Mouse (Mus musculus) intestine, embryonic 14.5 days (tissue): ENCODE data around the gene Cebpa. TPM values are rescaled to one million over a fixed set of nuclear protein-coding genes. Genes with fewer than 3 reads are reported as not detected.

Source experiments
- ATAC-seq: fragments of 200-750 bp; cut with Nextera tagmentation; replicated peaks from 2 replicates; pipeline ENCODE4 v1.8.0; 2017; ENCODE audit warnings: low read depth, moderate number of reproducible peaks, moderate TSS enrichment, moderate library complexity; ENCODE audit not compliant: low FRiP score, low TSS enrichment
- DNase-seq: peaks from one replicate; pipeline ENCODE4 v3.0.0-alpha.2; 2018; ENCODE audit warnings: low spot score
- H3K27ac ChIP-seq: fragments of 300-500 bp; sonication (generic); 2 replicates; pipeline ENCODE4 v1.5.1; 2014; ENCODE audit warnings: low read depth, mild to moderate bottlenecking, control low read depth
- H3K27me3 ChIP-seq: fragments of 300-500 bp; sonication (generic); replicated peaks from 2 replicates; pipeline ENCODE4 v1.6.1; 2014; ENCODE audit warnings: low read length, control low read depth; ENCODE audit not compliant: control insufficient read depth, insufficient read depth
- H3K36me3 ChIP-seq: fragments of 300-500 bp; sonication (generic); 2 replicates; pipeline ENCODE4 v1.6.1; 2014; ENCODE audit warnings: low read length, control low read depth; ENCODE audit not compliant: control insufficient read depth, insufficient read depth
- H3K4me1 ChIP-seq: fragments of 300-500 bp; sonication (generic); replicated peaks from 2 replicates; pipeline ENCODE4 v1.6.1; 2014; ENCODE audit warnings: low read length, control low read depth, mixed read lengths; ENCODE audit not compliant: control insufficient read depth, insufficient read depth
- H3K4me2 ChIP-seq: fragments of 300-500 bp; sonication (generic); 2 replicates; pipeline ENCODE4 v1.6.1; 2014; ENCODE audit warnings: low read length
- H3K4me3 ChIP-seq: fragments of 300-500 bp; sonication (generic); 2 replicates; pipeline ENCODE4 v1.5.1; 2014; ENCODE audit warnings: low read depth, low read length, control low read depth, mixed read lengths
- H3K9ac ChIP-seq: fragments of 300-500 bp; sonication (generic); 2 replicates; pipeline ENCODE4 v1.6.1; 2014; ENCODE audit warnings: mild to moderate bottlenecking, low read length
- H3K9me3 ChIP-seq: fragments of 300-500 bp; sonication (generic); 2 replicates; pipeline ENCODE4 v1.6.1; 2016; ENCODE audit warnings: low read length, control low read depth; ENCODE audit not compliant: control insufficient read depth
- WGBS: fragments of 180-500 bp; shearing (Covaris S2); extraction: QIAGEN DNeasy Blood & Tissue Kit; methylation state at CpG from one replicate; pipeline ENCODE4 v1.1.7; 2014; 5-methylcytosine and 5-hydroxymethylcytosine counted together
- polyA plus RNA-seq: library from polyadenylated mRNA; unstranded; fragments of >200 nt; fragmentation: Nextera tagmentation; extraction: Ambion mirVana; gene quantifications from 2 replicates; pipeline ENCODE4 v1.2.1, GENCODE M21; 2014

The Cebpa gene
- polyA plus RNA-seq, 1 experiment from 2014 or later = 8.3 TPM

DNA sequence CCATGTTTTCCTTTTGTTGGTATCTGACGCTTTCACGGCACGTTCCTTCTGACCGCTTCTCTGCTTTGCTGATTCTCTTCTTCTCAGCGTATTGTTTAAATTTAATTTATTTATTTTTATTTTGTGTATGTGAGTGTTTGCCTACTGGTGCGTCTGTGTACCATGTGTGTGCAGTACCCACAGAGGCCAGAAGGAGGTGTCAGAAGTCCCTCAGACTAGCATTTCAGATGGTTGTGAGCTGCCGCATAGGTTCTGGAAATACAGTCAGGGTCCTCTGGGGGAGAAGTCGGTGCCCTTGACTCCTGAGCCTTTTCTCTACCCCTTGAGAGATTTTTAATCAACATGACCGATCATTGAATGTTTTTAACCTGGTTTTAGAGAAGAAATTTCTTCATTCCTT lies 12.5 kb downstream of the Cebpa start:
- H3K9me3 ChIP-seq = no peaks in the 10 kb centered on the region

DNA sequence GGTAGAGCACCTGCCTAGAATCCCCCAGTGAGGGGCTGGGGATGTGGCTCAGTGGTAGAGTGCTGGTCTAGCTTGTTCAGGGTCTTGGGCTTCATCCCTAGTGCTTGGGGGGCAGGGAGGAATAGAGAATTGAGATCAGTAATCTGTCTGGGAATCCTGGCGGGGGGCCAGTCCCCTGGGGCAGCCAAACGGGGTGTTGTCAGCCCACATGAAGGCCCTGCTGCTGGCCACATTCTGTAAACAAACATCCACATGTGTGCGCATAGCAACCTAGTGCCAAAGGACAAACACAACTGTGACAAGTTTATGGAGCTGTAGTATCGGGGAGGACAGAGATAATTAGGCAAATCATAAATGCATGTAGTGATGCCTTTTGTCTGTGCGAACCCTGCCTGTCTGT lies 15.5 kb downstream of the Cebpa start:
- H3K4me1 ChIP-seq = no peaks in the 10 kb centered on the region
- no peak overlapping the region for H3K4me2 ChIP-seq
- WGBS = 27% methylated on average over 5 of the region's 5 CpGs
- no peak overlapping the region for H3K4me3 ChIP-seq
- no peaks in the 10 kb centered on the region for H3K27me3 ChIP-seq
- H3K36me3 ChIP-seq = no peaks in the 10 kb centered on the region
- no peak for DNase-seq
- H3K27ac ChIP-seq = no peak overlapping the region
- no peak for ATAC-seq
- no peak overlapping the region for H3K9ac ChIP-seq
- H3K9me3 ChIP-seq = no peaks in the 10 kb centered on the region

More for the DNA sequence above, 12.5 kb downstream of the Cebpa start:
- no peak overlapping the region for H3K4me2 ChIP-seq
- DNase-seq (no peak), ATAC-seq (no peak)
- H3K36me3 ChIP-seq = no peaks in the 10 kb centered on the region
- no peak overlapping the region for H3K9ac ChIP-seq
- H3K4me1 ChIP-seq = peaks cover 8% of the 10 kb centered on the region; the same call in 1 of the 2 replicates
- 0 out of 2 replicates have a peak, but pooled peaks cover 3% of the 10 kb centered on the region for H3K27me3 ChIP-seq
- no peak overlapping the region for H3K4me3 ChIP-seq
- no peak overlapping the region for H3K27ac ChIP-seq
- WGBS = 95% methylated on average over 9 of the region's 9 CpGs

DNA sequence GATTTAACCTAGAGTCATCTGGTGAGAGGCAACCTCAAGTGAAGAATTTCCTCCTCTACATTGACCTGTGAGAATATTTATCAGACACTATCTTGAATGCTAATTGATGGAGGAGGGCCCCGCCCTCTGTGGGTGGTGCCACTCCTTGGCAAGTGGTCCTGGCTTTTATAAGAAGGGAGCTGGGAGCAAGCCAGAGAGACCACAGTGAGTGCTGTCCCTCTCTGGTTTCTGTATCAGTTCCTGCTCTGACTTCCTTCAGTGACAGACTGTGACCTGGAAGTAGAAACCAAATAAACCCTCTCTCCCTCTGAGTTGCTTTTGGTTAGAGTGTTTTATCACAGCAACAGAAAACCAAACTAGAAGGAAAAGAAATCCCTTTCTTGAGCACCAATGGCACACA lies 18.4 kb downstream of the Cebpa start:
- no peak for ATAC-seq
- no peak overlapping the region for H3K4me2 ChIP-seq
- 0 out of 2 replicates have a peak, but pooled peaks cover 2% of the 10 kb centered on the region for H3K4me1 ChIP-seq
- WGBS = 80% methylated on average over 1 of the region's 1 CpGs
- no peak for DNase-seq
- no peak overlapping the region for H3K9ac ChIP-seq
- H3K27ac ChIP-seq = no peak overlapping the region
- no peak overlapping the region for H3K4me3 ChIP-seq
- H3K9me3 ChIP-seq = no peaks in the 10 kb centered on the region
- no peaks in the 10 kb centered on the region for H3K36me3 ChIP-seq
- H3K27me3 ChIP-seq = no peaks in the 10 kb centered on the region

DNA sequence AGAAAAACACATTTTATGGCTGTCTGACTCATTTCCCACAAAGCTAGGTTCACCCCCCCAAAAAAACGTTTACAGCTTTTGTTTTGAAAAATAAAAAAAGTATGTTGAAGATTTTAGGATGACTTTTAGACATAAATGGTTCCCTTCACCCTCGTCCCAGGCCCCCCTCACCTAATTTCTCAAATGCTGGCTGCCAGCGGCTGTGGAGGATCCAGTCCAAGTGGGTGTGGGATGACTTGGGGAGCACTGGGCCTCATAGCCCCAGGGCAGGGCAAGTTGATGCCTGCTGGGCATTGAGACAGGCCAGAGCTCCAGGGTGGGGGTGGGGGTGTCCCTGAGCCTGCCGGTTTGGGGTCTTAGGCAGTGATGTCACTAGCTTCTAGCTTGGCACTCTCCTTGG lies 19.4 kb downstream of the Cebpa start:
- Histone ChIP-seq H3K27ac (no peak overlapping the region), H3K9ac (no peak overlapping the region), H3K4me1 (0 out of 2 replicates have a peak, but pooled peaks cover 2% of the 10 kb centered on the region), H3K4me3 (no peak overlapping the region), H3K4me2 (no peak overlapping the region), H3K36me3 (no peaks in the 10 kb centered on the region), H3K27me3 (no peaks in the 10 kb centered on the region), H3K9me3 (no peaks in the 10 kb centered on the region)
- DNase-seq (no peak), ATAC-seq (no peak)
- 67% methylated on average over 4 of the region's 4 CpGs for WGBS

GRCm38 (mm10) chr7:35139880-35140279 lies 20.8 kb downstream of the Cebpa start:
- Histone ChIP-seq H3K27me3 (no peaks in the 10 kb centered on the region), H3K27ac (no peak overlapping the region), H3K4me2 (no peak overlapping the region), H3K4me3 (no peak overlapping the region), H3K4me1 (0 out of 2 replicates have a peak, but pooled peaks cover 2% of the 10 kb centered on the region), H3K36me3 (no peaks in the 10 kb centered on the region), H3K9me3 (no peaks in the 10 kb centered on the region), H3K9ac (no peak overlapping the region)
- DNase-seq = no peak
- ATAC-seq = no peak
- WGBS = 88% methylated on average over 5 of the region's 5 CpGs

DNA sequence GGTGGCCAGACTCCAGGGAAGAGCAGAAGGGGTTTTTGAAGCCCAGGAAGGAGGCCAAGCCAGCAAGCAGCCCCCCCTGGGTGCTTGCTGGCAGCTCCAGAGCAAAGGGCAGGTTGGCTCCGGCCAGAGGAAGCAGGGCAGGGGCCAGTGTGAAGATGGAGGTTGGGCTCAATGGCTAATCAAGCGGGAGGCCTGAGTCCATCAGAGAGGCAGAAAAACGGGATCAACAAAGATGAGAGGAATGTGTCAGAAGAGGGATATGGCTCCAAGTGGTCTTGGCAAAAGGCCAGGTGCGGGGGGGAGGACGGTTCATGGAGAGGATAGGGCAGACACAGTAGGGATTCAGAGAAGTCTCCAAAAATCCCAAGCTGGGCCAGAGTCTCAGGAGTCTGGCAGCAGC lies 22.4 kb downstream of the Cebpa start:
- no peak for ATAC-seq
- no peak overlapping the region for H3K27ac ChIP-seq
- no peak overlapping the region for H3K4me3 ChIP-seq
- peak; percentile 74 for DNase-seq
- H3K27me3 ChIP-seq = no peaks in the 10 kb centered on the region
- H3K4me2 ChIP-seq = no peak overlapping the region
- 0 out of 2 replicates have a peak, but pooled peaks cover 2% of the 10 kb centered on the region for H3K4me1 ChIP-seq
- WGBS = 40% methylated on average over 5 of the region's 5 CpGs
- H3K9ac ChIP-seq = no peak overlapping the region
- H3K36me3 ChIP-seq = no peaks in the 10 kb centered on the region
- no peaks in the 10 kb centered on the region for H3K9me3 ChIP-seq

DNA sequence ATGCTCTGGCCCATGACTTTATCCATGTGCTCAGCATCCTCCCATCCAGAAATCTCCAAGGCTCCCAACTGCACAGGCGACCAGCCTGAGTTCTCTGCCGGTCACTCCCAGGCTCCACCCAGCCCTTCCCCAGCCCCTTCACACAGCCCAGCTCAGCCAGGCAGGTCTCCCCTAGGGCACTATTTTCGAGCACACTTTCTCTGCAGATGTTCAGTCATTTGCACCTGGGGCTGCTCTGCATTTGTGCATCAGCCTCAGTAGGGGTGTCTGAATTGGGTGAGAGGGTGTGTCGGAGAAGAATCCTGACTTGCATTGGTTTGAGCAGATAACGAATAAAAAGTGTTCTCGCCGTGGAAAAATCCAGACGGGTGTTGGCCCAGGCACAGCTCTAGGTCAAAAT lies 23.4 kb downstream of the Cebpa start:
- 0 out of 2 replicates have a peak, but pooled peaks cover 2% of the 10 kb centered on the region for H3K4me1 ChIP-seq
- H3K9me3 ChIP-seq = no peaks in the 10 kb centered on the region
- ATAC-seq (no peak), DNase-seq (no peak)
- 78% methylated on average over 8 of the region's 8 CpGs for WGBS
- no peak overlapping the region for H3K4me3 ChIP-seq
- no peak overlapping the region for H3K9ac ChIP-seq
- H3K4me2 ChIP-seq = no peak overlapping the region
- no peaks in the 10 kb centered on the region for H3K27me3 ChIP-seq
- H3K36me3 ChIP-seq = no peaks in the 10 kb centered on the region
- no peak overlapping the region for H3K27ac ChIP-seq

- Histone ChIP-seq H3K4me1 (0 out of 2 replicates have a peak, but pooled peaks cover 2% of the 10 kb centered on the region), H3K36me3 (no peaks in the 10 kb centered on the region), H3K9me3 (no peaks in the 10 kb centered on the region), H3K9ac (no peak overlapping the region), H3K4me2 (no peak overlapping the region), H3K4me3 (no peak overlapping the region), H3K27me3 (no peaks in the 10 kb centered on the region), H3K27ac (no peak overlapping the region)
- DNase-seq (no peak), ATAC-seq (no peak)
- 50% methylated on average over 6 of the region's 6 CpGs for WGBS
Measured at GRCm38 (mm10) chr7:35143864-35144618, 24.9 kb downstream of the Cebpa start.

DNA sequence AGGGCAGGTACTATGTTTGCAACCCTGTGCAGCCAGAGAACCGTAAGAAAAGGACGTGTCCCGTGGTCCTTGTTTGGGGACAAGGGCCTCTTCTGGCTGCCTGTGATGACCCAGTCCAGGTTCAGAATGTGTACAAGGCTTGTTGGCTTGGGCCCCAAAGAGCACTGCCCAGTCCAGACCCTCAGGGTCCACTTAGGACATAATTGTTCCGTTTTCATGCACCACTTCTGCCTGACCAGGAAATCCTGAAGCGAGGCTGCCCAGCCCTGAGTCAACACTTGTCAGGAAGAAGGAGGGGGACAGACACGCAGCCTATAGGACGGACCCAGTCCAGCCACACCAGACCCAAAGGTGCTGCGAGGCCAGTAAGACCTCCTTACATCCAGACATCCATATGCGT lies 26.0 kb downstream of the Cebpa start:
- ATAC-seq = no peak

More for the DNA sequence above, 26.0 kb downstream of the Cebpa start:
- Histone ChIP-seq H3K4me2 (no peak overlapping the region), H3K9ac (no peak overlapping the region), H3K4me3 (no peak overlapping the region), H3K36me3 (no peaks in the 10 kb centered on the region), H3K9me3 (no peaks in the 10 kb centered on the region), H3K27me3 (no peaks in the 10 kb centered on the region), H3K27ac (no peak overlapping the region), H3K4me1 (peaks cover 12% of the 10 kb centered on the region; the same call in 1 of the 2 replicates)
- DNase-seq = no peak
- 74% methylated on average over 9 of the region's 9 CpGs for WGBS
